Mouse (Mus musculus) lung, postnatal 36 days (tissue): ENCODE results near the gene Mccc1.
A peak's percentile ranks its signal among the peaks of the same experiment; 100 is the strongest.

ENCODE experiments used
- DNase-seq: peaks from one replicate; pipeline ENCODE4 v3.0.0; 2022; ENCODE audit warnings: mixed read lengths

The Mccc1 gene

GRCm38 (mm10) chr3:36000275-36001239 is at the start of gene Mccc1:
Mccc1 (minus strand) TSS chr3:36000678.
- peak; percentile 96 for DNase-seq

- no peak for DNase-seq
These were observed 48.6 kb upstream of the Mccc1 start for GRCm38 (mm10) chr3:36049106-36049505.

DNA sequence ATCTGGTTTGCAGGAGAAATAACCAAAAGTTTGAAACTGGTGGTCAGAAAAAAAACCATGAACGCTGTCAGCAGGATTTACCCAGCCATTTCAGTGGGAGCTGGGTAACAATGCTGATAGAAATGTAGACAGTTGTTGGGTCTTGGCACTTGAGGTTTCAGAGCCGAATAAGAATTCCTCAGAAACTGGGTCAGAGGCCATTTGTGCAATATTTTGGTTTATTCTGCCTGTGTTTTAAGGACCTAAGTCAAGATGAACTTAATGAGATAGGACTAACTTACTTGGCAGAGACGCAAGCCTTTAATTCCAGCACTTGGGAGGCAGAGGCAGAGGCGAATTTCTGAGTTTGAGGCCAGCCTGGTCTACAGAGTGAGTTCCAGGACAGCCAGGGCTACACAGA is 44.6 kb upstream of the Mccc1 start:
- no peak for DNase-seq

GRCm38 (mm10) chr3:36044520-36044919 is 44.0 kb upstream of the Mccc1 start:
- no peak for DNase-seq

- no peak for DNase-seq
These were observed 31.4 kb upstream of the Mccc1 start for GRCm38 (mm10) chr3:36031740-36032510.

GRCm38 (mm10) chr3:36029993-36030392 is 29.5 kb upstream of the Mccc1 start:
- DNase-seq, result no peak

DNA sequence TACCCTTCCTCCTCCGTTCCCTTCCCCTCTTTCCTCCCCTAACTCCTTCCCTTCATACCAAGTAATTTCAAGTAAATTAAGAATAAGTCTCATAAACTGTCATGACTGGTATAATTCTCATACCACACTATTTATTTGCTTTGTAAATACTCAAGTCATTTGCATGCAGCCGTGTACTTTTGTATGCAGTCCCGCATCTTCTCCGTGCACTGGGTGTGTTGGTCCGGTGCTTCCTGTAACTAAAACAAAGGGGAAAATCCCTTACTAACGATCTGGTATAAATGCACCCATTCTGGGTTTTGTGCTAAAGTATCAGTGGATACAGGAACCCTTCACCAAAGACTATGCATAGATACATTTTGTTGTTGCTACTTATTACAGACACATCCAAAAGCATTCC is 25.3 kb upstream of the Mccc1 start:
- no peak for DNase-seq

- no peak for DNase-seq
These were observed 10.8 kb upstream of the Mccc1 start for GRCm38 (mm10) chr3:36011239-36011638.

DNA sequence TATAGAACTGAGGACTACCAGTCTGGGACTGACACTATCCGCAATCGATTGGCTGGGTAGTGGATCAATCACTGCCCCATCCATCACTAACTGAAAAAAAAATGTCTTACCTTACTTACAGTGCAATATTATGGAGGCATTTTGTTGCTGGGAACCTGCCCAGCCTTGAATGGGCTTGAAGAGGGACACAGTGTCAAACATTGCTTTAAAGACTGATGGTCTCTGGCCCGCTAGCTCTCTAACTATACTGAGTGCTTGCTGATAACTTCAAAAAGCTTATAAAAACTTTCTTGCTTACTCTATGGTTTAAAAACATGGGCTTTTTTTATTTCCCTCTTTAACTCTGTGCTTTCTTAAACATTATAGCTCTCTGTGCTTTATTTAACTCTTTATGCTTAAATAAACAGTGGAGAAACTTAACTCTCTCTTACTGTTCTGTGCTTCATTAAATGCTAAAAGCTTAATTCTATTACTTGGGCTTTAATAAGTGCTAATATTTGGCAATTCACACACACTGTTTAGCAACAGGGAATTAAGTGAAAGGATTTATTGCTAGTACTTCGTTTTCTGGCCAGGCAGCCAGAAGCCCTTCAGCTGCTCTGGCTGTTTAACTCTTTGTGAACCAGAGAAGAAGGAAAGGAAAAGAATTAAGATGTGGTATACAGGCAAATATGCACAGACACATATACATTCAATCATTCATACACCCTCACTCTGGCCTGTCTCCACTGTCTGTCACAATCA is 8.1 kb upstream of the Mccc1 start:
- no peak for DNase-seq

GRCm38 (mm10) chr3:36004028-36004895 is 3.8 kb upstream of the Mccc1 start:
- peak; percentile 85 for DNase-seq

GRCm38 (mm10) chr3:35994552-35995531 is 5.6 kb downstream of the Mccc1 start:
- DNase-seq, result no peak

DNA sequence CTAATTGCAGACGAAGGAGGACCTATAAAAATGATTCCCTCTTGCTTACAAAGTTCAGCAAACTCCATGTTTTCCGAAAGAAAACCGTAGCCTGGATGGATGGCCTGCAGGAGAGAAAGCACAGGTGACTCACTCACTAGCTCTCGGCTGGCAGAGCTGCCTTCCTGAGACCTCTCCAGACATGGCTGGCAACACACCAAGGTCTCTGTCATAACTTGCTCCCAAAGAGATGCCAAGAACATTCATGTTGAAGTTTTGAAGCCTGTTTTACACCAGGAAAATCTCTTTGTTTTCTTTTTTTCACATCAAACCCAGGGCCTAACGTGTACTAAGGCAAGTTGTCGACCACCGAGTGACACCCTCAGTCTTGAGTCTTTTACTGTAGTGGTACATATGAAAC is 9.8 kb downstream of the Mccc1 start:
- DNase-seq, result no peak

GRCm38 (mm10) chr3:35988031-35988430 is 12.4 kb downstream of the Mccc1 start:
- no peak for DNase-seq

- no peak for DNase-seq
These were observed 14.2 kb downstream of the Mccc1 start for GRCm38 (mm10) chr3:35986266-35986665.

GRCm38 (mm10) chr3:35973551-35973950 is 26.9 kb downstream of the Mccc1 start:
- DNase-seq, result peak; percentile 51

DNA sequence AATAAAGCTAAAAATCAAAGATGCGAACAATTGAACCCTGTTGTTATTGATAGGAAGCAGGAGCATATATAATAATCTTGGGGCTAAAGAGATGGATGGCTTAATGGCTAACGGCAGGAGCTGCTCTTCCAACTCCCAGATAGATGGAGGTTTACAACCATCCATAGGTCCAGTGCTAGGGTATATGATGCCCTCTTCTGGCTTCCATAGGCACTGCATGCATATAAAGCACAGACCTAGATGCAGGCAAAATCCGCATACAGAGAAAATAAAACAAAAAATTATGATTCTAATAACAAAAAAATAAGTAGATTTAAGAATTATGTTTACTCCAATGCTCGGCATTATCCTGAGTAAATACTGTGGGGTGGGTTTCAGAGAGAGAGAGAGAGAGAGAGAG is 27.5 kb downstream of the Mccc1 start:
- peak; percentile 57 for DNase-seq

DNA sequence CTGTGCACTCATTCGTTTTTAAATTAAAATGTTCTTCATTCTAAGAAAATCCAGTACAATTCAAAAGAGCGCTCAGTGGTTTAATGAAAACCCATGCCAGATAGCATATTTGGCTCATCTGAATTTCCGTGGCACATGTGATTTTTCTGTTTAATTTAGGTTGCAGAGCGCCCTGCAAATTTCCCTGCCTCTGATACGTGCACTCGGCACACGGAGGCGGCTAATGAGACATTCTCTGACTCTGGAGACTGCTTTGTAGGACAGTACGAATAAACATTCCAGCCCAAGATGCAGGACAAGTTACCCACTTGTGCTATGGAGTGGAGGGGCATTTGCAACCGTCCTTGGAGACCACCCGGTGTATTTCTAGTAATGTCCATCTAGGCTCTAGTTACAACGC is 29.3 kb downstream of the Mccc1 start:
- DNase-seq, result no peak

GRCm38 (mm10) chr3:35970441-35970840 is 30.0 kb downstream of the Mccc1 start:
- no peak for DNase-seq

GRCm38 (mm10) chr3:35967366-35967921 is 33.0 kb downstream of the Mccc1 start:
- no peak for DNase-seq

DNA sequence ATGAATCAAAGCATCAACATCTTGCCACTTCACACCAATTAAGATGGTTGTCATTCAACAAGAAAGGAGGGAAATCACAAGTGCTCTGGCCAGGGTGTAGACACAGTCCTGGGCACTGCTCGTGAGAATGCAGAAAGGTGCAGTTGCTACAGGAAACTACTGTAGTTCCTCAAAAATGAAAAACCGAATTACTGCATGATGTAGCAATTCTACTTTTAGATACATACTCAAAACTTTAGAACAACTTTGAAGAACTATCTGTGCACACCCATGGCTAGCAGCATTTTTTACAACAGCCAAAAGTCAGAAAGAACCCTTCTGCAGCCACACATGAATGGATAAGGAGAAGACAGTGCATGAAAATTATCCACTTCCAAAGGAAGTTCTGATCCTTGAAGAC is 34.0 kb downstream of the Mccc1 start:
- no peak for DNase-seq

DNA sequence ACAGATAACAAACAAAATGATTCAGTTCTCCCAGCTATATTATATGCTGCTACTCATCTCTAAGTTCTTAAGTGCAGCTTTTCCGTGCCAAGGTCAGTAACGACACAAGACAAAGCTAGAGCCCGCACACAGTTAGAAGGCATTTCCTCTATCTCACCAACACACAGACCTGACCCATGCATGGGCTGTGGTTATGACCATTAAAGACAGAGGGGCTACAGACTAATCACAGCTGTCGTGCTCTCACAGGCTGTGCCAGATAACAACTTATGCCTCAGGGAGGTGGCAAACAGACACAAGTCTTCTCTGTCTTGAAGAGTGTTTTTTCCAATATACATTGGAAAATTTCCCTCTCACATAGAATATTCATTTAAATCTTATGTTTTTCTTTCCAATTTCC is 35.5 kb downstream of the Mccc1 start:
- no peak for DNase-seq
